Mouse (Mus musculus) Patski (cell line): Measurements from ENCODE around the gene Rabggtb. TPM values are rescaled to one million over a fixed set of nuclear protein-coding genes. Genes with fewer than 3 reads are reported as not detected.

Experiments used
- ATAC-seq: fragments of 100-300 bp; one replicate; pipeline ENCODE4 v1.8.0; 2021
- CTCF ChIA-PET: fragments of 350-600 bp; sonication (Branson Sonifier 250); formaldehyde crosslinking; loops from one replicate; lab custom pipeline; 2022; ENCODE audit warnings: inconsistent platforms; lab: Charles Lee
- POLR2A ChIA-PET: fragments of 350-600 bp; sonication (Branson Sonifier 250); formaldehyde crosslinking; loops from one replicate; lab custom pipeline; 2022; ENCODE audit warnings: antibody characterized with exemption, inconsistent platforms; lab: Charles Lee
- DNase-seq: peaks from one replicate; pipeline ENCODE4 v3.0.0-alpha.2; 2011; ENCODE audit warnings: low read depth, low spot score
- H3K27me3 ChIP-seq: fragments of 371-371 bp; one replicate; pipeline ENCODE4 v1.5.1; 2021
- CTCF ChIP-seq: fragments of 100-300 bp; IDR thresholded peaks from one replicate; pipeline ENCODE4 v1.5.1; 2021
- in situ Hi-C: fragments of 300-500 bp; cut with MboI; formaldehyde crosslinking; loops from 3 replicates; pipeline ENCODE4 v1.11.1; 2018; ENCODE audit warnings: low pct_unique_long_range_greater_than_20kb, mixed read lengths
- polyA plus RNA-seq: library from polyadenylated mRNA; unstranded; gene quantifications from one replicate; pipeline ENCODE4 v1.2.3, GENCODE M21; 2021

The Rabggtb gene
- polyA plus RNA-seq: 219 TPM

GRCm38 (mm10) chr3:153912546-153913509 lies at the start of gene Rabggtb:
TSS of gene Rabggtb (minus strand) at chr3:153913009.
- POLR2A ChIA-PET: interaction anchor here (0.5 to 1.9 kb wide), 11 partner anchors 14 to 1698 kb away, joined by 3 to 7 read pairs (median 4); partner anchors contain the start of gene Acadm
- DNase-seq (peak; percentile 78), ATAC-seq (peak; percentile 74)
- CTCF ChIA-PET: interaction anchor here (0.8 to 1.6 kb wide), 5 partner anchors 8 to 35 kb away, joined by 3 to 5 read pairs (median 3); no protein-coding TSS in a partner anchor
- in situ Hi-C loops: loop anchor here (25.0 kb wide), 2 partner anchors 1174 to 1551 kb away; partner anchors contain the start of genes Fpgt and Lrriq3
- no peaks in the 10 kb centered on the region for H3K27me3 ChIP-seq
- no peak for TF ChIP-seq CTCF

- DNase-seq (no peak), ATAC-seq (no peak)
- POLR2A ChIA-PET: interaction anchor here (0.5 to 1.1 kb wide), 2 partner anchors 44 to 50 kb away, joined by 3 read pairs; no protein-coding TSS in a partner anchor
- CTCF ChIA-PET: interaction anchor here (0.7 to 7.2 kb wide), 13 partner anchors 10 to 272 kb away, joined by 3 to 64 read pairs (median 4); partner anchors contain the start of genes Acadm and Slc44a5
- in situ Hi-C loops: loop anchor here (5.0 kb wide), 1 partner anchor 265 kb away; no protein-coding TSS in a partner anchor
- peaks cover 2% of the 10 kb centered on the region for H3K27me3 ChIP-seq
- TF ChIP-seq CTCF: peak; percentile 82
Measured at GRCm38 (mm10) chr3:153961632-153962389, 49.0 kb upstream of the Rabggtb start.

GRCm38 (mm10) chr3:153960884-153961283 lies 48.1 kb upstream of the Rabggtb start:
- in situ Hi-C loops: loop anchor here (5.0 kb wide), 1 partner anchor 266 kb away; no protein-coding TSS in a partner anchor
- no peak for TF ChIP-seq CTCF
- POLR2A ChIA-PET: interaction anchor here (0.8 to 1.1 kb wide), 2 partner anchors 23 to 266 kb away, joined by 3 read pairs; no protein-coding TSS in a partner anchor
- DNase-seq (no peak), ATAC-seq (no peak)
- H3K27me3 ChIP-seq: peaks cover 5% of the 10 kb centered on the region
- CTCF ChIA-PET: interaction anchor here (0.7 to 7.2 kb wide), 10 partner anchors 8 to 270 kb away, joined by 3 to 64 read pairs (median 7); partner anchors contain the start of gene Acadm

GRCm38 (mm10) chr3:153959731-153960207 lies 47.0 kb upstream of the Rabggtb start:
- no peak for ATAC-seq
- in situ Hi-C loops: loop anchor here (5.0 to 10.0 kb wide), 2 partner anchors 268 to 615 kb away; no protein-coding TSS in a partner anchor
- no peak for TF ChIP-seq CTCF
- no peak for DNase-seq
- peaks cover 5% of the 10 kb centered on the region for H3K27me3 ChIP-seq
- ChIA-PET POLR2A (no interaction called here), CTCF (interaction anchor here (0.8 to 7.2 kb wide), 12 partner anchors 9 to 635 kb away, joined by 3 to 64 read pairs (median 4); partner anchors contain the start of gene Acadm)

GRCm38 (mm10) chr3:153959035-153959730 lies 46.4 kb upstream of the Rabggtb start:
- peaks cover 5% of the 10 kb centered on the region for H3K27me3 ChIP-seq
- ChIA-PET POLR2A (no interaction called here), CTCF (interaction anchor here (0.8 to 7.2 kb wide), 11 partner anchors 9 to 635 kb away, joined by 3 to 64 read pairs (median 6); partner anchors contain the start of gene Acadm)
- DNase-seq: no peak
- ATAC-seq: peak; percentile 52
- TF ChIP-seq CTCF: peak; percentile 85
- in situ Hi-C loops: loop anchor here (10.0 kb wide), 1 partner anchor 616 kb away; no protein-coding TSS in a partner anchor

GRCm38 (mm10) chr3:153957916-153958315 lies 45.1 kb upstream of the Rabggtb start:
- POLR2A ChIA-PET: interaction anchor here (0.7 to 1.6 kb wide), 2 partner anchors 11 to 13 kb away, joined by 3 to 5 read pairs; no protein-coding TSS in a partner anchor

GRCm38 (mm10) chr3:153948176-153948575 lies 35.4 kb upstream of the Rabggtb start:
- DNase-seq (no peak), ATAC-seq (no peak)
- ChIA-PET POLR2A (no interaction called here), CTCF (interaction anchor here (0.9 to 7.0 kb wide), 5 partner anchors 12 to 278 kb away, joined by 3 to 64 read pairs (median 5); partner anchors contain the start of gene Rabggtb)
- in situ Hi-C loops: no loop called here
- TF ChIP-seq CTCF: no peak
- H3K27me3 ChIP-seq: peaks cover 4% of the 10 kb centered on the region

More at GRCm38 (mm10) chr3:153957916-153958315, 45.1 kb upstream of the Rabggtb start:
- DNase-seq: no peak
- in situ Hi-C loops: loop anchor here (10.0 kb wide), 1 partner anchor 617 kb away; no protein-coding TSS in a partner anchor
- TF ChIP-seq CTCF: no peak
- CTCF ChIA-PET: interaction anchor here (1.1 to 7.2 kb wide), 4 partner anchors 10 to 268 kb away, joined by 3 to 64 read pairs (median 39); partner anchors contain the start of gene Acadm
- no peak for ATAC-seq
- peaks cover 5% of the 10 kb centered on the region for H3K27me3 ChIP-seq

- ATAC-seq (no peak), DNase-seq (no peak)
- ChIA-PET POLR2A (interaction anchor here (0.6 to 0.7 kb wide), 2 partner anchors 11 to 176 kb away, joined by 3 to 8 read pairs; no protein-coding TSS in a partner anchor), CTCF (interaction anchor here (1.8 to 7.0 kb wide), 2 partner anchors 13 to 34 kb away, joined by 5 to 64 read pairs; partner anchors contain the start of gene Rabggtb)
- in situ Hi-C loops: no loop called here
- H3K27me3 ChIP-seq: peaks cover 4% of the 10 kb centered on the region
- TF ChIP-seq CTCF: no peak
Measured at GRCm38 (mm10) chr3:153947271-153947670, 34.5 kb upstream of the Rabggtb start.
